Mouse (Mus musculus): ENCODE results near the gene Pam16. TPM values are rescaled to one million over a fixed set of nuclear protein-coding genes. Genes with fewer than 3 reads are reported as not detected.

The Pam16 gene
- polyA plus RNA-seq (2015; fragmentation: Nextera tagmentation; extraction: Ambion mirVana), result 63.3 and 72.1 TPM in 2 replicates

GRCm38 (mm10) chr16:4624481-4625110, at the start of gene Pam16:
Pam16 (minus strand) TSS chr16:4624988.
- ATAC-seq, result peak; percentile 84
- no peaks in the 10 kb centered on the region; the same call in 1 of the 2 replicates for H3K4me1 ChIP-seq (replicated peaks; ENCODE audit: control insufficient read depth, insufficient read depth, low read length)
- WGBS, result under 1% methylated on average over 56 of the region's 56 CpGs
- H3K4me3 ChIP-seq (ENCODE audit: low read depth, low read length), result peak within 1 kb of the TSS; percentile 55
- H3K27me3 ChIP-seq (replicated peaks; ENCODE audit: control insufficient read depth, insufficient read depth, low read length), result no peaks in the 10 kb centered on the region
- peak within 1 kb of the TSS; percentile 79 for H3K4me2 ChIP-seq (replicated peaks; ENCODE audit: low read depth)
- peak within 1 kb of the TSS; percentile 63 for H3K9ac ChIP-seq (ENCODE audit: low read depth, low read length)
- no peak for TF ChIP-seq CTCF (IDR thresholded peaks at IDR 0.05; ENCODE audit: low read depth)
- H3K27ac ChIP-seq (ENCODE audit: low read depth, low read length), result peak within 1 kb of the TSS; percentile 76
- H3K36me3 ChIP-seq (ENCODE audit: control insufficient read depth, insufficient read depth), result peaks cover 33% of the 10 kb centered on the region
- no peaks in the 10 kb centered on the region for H3K9me3 ChIP-seq (ENCODE audit: control insufficient read depth)

GRCm38 (mm10) chr16:4674091-4674490, 49.3 kb upstream of the Pam16 start:
- H3K27ac ChIP-seq (ENCODE audit: low read depth, low read length), result no peak overlapping the region
- 76% methylated on average over 4 of the region's 4 CpGs for WGBS
- H3K36me3 ChIP-seq (ENCODE audit: control insufficient read depth, insufficient read depth), result peaks cover 38% of the 10 kb centered on the region
- H3K9ac ChIP-seq (ENCODE audit: low read depth, low read length), result no peak overlapping the region
- H3K27me3 ChIP-seq (replicated peaks; ENCODE audit: control insufficient read depth, insufficient read depth, low read length), result no peaks in the 10 kb centered on the region
- H3K9me3 ChIP-seq (ENCODE audit: control insufficient read depth), result no peaks in the 10 kb centered on the region
- no peak for TF ChIP-seq CTCF (IDR thresholded peaks at IDR 0.05; ENCODE audit: low read depth)
- no peak overlapping the region for H3K4me2 ChIP-seq (replicated peaks; ENCODE audit: low read depth)
- H3K4me3 ChIP-seq (ENCODE audit: low read depth, low read length), result no peak overlapping the region
- ATAC-seq, result no peak
- H3K4me1 ChIP-seq (replicated peaks; ENCODE audit: control insufficient read depth, insufficient read depth, low read length), result peaks cover 7% of the 10 kb centered on the region; the same call in 1 of the 2 replicates

GRCm38 (mm10) chr16:4670317-4670716, 45.5 kb upstream of the Pam16 start:
- no peak overlapping the region for H3K4me2 ChIP-seq (replicated peaks; ENCODE audit: low read depth)
- 60% methylated on average over 5 of the region's 5 CpGs for WGBS

DNA sequence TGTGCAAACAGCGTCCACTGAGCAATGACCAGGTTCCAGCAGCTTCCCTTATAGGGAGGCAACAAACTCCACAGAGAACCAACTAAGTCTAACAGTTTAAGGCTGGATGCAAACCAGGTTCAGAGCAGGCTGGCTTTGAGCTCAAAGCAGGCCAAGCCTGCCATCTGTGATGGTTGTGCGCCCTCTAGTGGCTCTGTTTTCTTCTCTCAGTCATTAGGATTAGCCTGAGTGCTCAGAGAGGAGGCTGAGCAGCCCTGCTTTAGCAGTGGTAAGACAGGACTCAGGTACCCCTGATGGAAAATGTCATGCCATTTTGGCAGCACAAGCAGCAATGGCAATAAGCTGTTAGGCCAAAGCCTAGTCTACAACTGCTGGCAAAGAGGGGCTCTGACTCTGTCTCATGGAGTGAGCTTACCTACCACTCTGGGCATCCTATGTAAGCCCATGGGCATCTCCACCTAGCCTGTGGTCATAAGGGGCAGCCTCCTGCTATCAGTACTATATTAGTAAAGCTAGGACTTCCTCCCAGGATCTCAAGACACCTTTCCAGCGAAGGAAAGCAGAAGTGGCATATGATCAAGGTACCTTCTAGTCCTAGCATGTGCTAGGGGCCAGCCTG, 42.5 kb upstream of the Pam16 start:
- Histone ChIP-seq H3K36me3 (ENCODE audit: control insufficient read depth, insufficient read depth) (peaks cover 50% of the 10 kb centered on the region), H3K27ac (ENCODE audit: low read depth, low read length) (no peak overlapping the region), H3K9ac (ENCODE audit: low read depth, low read length) (no peak overlapping the region), H3K4me1 (replicated peaks; ENCODE audit: control insufficient read depth, insufficient read depth, low read length) (no peaks in the 10 kb centered on the region), H3K4me2 (replicated peaks; ENCODE audit: low read depth) (no peak overlapping the region), H3K27me3 (replicated peaks; ENCODE audit: control insufficient read depth, insufficient read depth, low read length) (no peaks in the 10 kb centered on the region), H3K9me3 (ENCODE audit: control insufficient read depth) (no peaks in the 10 kb centered on the region), H3K4me3 (ENCODE audit: low read depth, low read length) (no peak overlapping the region)
- peak; percentile 95 for TF ChIP-seq CTCF (IDR thresholded peaks at IDR 0.05; ENCODE audit: low read depth)
- WGBS, result 26% methylated on average over 3 of the region's 3 CpGs
- ATAC-seq, result peak; percentile 66

More at GRCm38 (mm10) chr16:4670317-4670716, 45.5 kb upstream of the Pam16 start:
- no peak overlapping the region for H3K27ac ChIP-seq (ENCODE audit: low read depth, low read length)
- H3K4me3 ChIP-seq (ENCODE audit: low read depth, low read length), result no peak overlapping the region
- H3K9me3 ChIP-seq (ENCODE audit: control insufficient read depth), result no peaks in the 10 kb centered on the region
- H3K36me3 ChIP-seq (ENCODE audit: control insufficient read depth, insufficient read depth), result peaks cover 52% of the 10 kb centered on the region
- H3K9ac ChIP-seq (ENCODE audit: low read depth, low read length), result no peak overlapping the region
- TF ChIP-seq CTCF (IDR thresholded peaks at IDR 0.05; ENCODE audit: low read depth), result no peak
- H3K27me3 ChIP-seq (replicated peaks; ENCODE audit: control insufficient read depth, insufficient read depth, low read length), result no peaks in the 10 kb centered on the region
- no peak for ATAC-seq
- 0 out of 2 replicates have a peak, but pooled peaks cover 2% of the 10 kb centered on the region for H3K4me1 ChIP-seq (replicated peaks; ENCODE audit: control insufficient read depth, insufficient read depth, low read length)

DNA sequence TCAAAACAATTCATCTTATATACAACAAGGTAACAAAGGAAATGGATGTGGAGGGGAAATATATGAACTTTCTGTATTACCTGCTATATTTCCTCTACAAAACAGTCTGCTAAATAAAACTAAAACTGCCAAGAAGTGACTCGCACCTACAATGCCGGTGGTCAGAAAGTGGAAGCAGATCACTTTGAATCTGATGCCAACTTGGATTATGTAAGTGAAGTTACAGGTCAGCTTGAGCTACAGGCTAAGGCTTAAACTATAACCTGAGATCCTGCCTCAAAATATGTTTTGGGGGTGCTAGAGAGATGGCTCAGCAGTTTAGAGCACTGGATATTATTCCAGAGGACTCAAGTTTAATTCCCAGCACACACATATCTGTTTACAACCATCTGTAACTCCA, 40.9 kb upstream of the Pam16 start:
- no peak for TF ChIP-seq CTCF (IDR thresholded peaks at IDR 0.05; ENCODE audit: low read depth)
- no peaks in the 10 kb centered on the region for H3K27me3 ChIP-seq (replicated peaks; ENCODE audit: control insufficient read depth, insufficient read depth, low read length)
- H3K4me2 ChIP-seq (replicated peaks; ENCODE audit: low read depth), result no peak overlapping the region
- H3K27ac ChIP-seq (ENCODE audit: low read depth, low read length), result no peak overlapping the region
- peaks cover 62% of the 10 kb centered on the region for H3K36me3 ChIP-seq (ENCODE audit: control insufficient read depth, insufficient read depth)
- WGBS, result 98% methylated on average over 2 of the region's 2 CpGs
- H3K4me3 ChIP-seq (ENCODE audit: low read depth, low read length), result no peak overlapping the region
- no peak for ATAC-seq
- H3K9ac ChIP-seq (ENCODE audit: low read depth, low read length), result no peak overlapping the region
- H3K9me3 ChIP-seq (ENCODE audit: control insufficient read depth), result no peaks in the 10 kb centered on the region
- H3K4me1 ChIP-seq (replicated peaks; ENCODE audit: control insufficient read depth, insufficient read depth, low read length), result no peaks in the 10 kb centered on the region

- WGBS, result 89% methylated on average over 2 of the region's 2 CpGs
- no peak overlapping the region for H3K27ac ChIP-seq (ENCODE audit: low read depth, low read length)
- no peak for ATAC-seq
- peaks cover 54% of the 10 kb centered on the region for H3K36me3 ChIP-seq (ENCODE audit: control insufficient read depth, insufficient read depth)
- H3K9ac ChIP-seq (ENCODE audit: low read depth, low read length), result no peak overlapping the region
- H3K9me3 ChIP-seq (ENCODE audit: control insufficient read depth), result no peaks in the 10 kb centered on the region
- no peaks in the 10 kb centered on the region for H3K27me3 ChIP-seq (replicated peaks; ENCODE audit: control insufficient read depth, insufficient read depth, low read length)
- no peak for TF ChIP-seq CTCF (IDR thresholded peaks at IDR 0.05; ENCODE audit: low read depth)
- no peak overlapping the region for H3K4me2 ChIP-seq (replicated peaks; ENCODE audit: low read depth)
- H3K4me3 ChIP-seq (ENCODE audit: low read depth, low read length), result no peak overlapping the region
- no peaks in the 10 kb centered on the region for H3K4me1 ChIP-seq (replicated peaks; ENCODE audit: control insufficient read depth, insufficient read depth, low read length)
Measured at GRCm38 (mm10) chr16:4663806-4664205, 39.0 kb upstream of the Pam16 start.
